Mouse (Mus musculus) fat pad, adult 2 months (tissue): Measurements from ENCODE around the gene Hsd17b12.

Experiments used
- DNase-seq: peaks from one replicate; pipeline ENCODE4 v3.0.0-alpha.2; 2011; ENCODE audit warnings: low read depth, low spot score; ENCODE audit errors: extremely low read depth

Gene Hsd17b12

DNA sequence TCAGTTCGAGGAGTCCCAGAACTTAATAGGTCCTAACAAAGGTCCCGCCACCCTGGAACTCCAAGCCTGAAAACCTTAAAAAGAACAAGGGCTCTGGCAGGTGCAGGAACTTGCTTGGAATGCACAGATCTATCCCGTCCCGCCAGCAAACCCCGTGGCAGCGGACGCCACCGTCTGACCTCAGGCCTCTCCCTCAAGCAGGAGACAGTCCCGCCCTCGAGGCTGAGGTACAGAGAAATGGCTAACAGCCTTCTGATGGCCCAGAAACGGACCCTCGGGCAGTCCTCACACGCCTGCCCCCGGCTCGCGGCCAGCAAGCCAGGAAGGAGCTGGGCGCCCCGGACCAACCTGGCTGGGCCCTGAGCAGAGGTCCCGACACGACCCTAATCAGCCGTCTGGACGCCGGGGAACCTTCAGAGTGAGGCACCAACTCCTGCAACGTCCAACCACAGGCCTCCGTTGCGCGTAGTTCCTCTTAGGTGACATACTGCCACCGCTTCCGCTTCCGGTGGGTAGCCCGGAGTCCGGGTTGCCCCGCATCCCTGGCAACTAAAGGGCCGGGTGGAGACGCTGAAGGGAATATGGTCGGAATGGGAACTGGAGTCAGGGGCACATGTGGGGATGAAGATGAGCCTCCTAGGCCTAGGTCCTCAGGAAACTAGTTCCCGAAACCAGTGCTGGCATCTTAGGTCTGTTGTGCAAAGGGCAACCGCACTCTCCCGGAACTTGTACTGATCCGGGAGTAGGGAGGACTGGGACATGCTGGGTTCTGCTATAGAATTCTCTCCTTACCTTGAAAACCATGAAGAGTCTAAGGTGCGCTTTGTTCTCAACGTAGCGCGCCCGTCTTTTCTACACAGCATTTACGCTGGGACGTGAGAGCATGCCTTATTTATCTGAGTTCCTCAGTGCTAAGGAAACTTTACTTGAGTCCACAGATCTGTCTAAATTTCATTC is 147.2 kb downstream of the Hsd17b12 start, which contains the start of gene Alkbh3:
TSS of gene Alkbh3 (minus strand) at position 473 of the 957 bp plus-strand sequence.
- peak; percentile 39 for DNase-seq

GRCm38 (mm10) chr2:94002331-94002730 is 155.4 kb downstream of the Hsd17b12 start:
- DNase-seq: no peak

DNA sequence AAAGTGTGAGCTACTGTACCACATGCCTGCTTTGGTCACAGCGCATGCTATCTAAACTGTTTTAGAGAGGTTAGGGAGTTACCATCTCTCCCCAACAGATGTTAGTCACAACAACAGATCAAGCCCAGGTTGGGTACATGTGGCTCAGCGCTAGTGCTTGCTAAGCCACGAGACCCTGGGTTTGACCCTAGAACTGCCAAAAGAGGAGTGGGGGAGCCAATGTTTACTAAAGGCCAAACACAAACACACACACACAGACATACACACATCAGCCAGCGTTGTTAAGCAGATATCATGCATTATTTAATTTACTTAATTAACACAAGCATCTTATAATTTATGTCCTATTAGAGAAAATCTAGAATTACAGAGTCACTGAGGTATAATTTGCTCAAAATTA is 155.8 kb downstream of the Hsd17b12 start:
- DNase-seq: no peak

GRCm38 (mm10) chr2:94001411-94001810 is 156.4 kb downstream of the Hsd17b12 start:
- DNase-seq: no peak

DNA sequence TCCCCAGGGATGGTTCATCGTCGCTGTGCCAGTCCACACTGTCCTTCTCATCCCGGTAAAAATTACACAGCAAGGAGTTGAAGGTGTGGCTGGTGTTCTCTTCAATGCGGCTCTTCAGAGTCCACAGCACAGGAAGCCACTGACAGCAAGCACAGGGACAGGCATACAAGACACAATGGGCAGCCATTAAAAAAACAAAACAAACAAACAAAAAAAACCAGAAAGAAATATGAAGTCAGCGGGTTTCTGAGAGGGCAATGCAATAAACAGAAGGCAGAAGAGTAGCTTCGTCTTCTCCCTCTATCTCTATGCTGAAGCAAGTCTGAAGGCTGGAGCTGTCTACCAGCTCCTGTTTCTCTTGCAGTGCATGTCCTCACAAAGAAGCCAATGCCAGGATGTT is 161.5 kb downstream of the Hsd17b12 start, which contains the start of gene Gm27027:
TSS of gene Gm27027 (minus strand) at position 101 of the 400 bp plus-strand sequence.
- DNase-seq: no peak

DNA sequence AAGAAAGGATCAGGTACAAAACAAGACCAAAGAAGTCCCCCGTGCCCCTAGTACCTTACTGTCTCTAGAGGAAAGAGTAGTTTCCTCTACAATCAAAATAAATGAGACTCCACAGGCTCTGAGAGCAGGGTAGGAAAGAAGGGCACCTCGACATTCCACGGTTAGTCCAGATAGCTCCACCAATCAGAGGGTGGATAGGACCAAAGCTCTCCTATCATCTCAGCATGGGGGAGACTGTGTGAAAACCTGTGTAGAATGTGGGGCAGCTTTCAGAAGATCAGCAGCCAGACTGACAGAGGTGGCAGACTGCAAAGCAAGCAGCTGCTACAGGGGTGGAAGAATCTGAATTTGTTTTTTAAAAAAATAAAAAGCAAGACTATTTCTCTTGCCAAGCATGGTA is 165.0 kb downstream of the Hsd17b12 start:
- DNase-seq: no peak

DNA sequence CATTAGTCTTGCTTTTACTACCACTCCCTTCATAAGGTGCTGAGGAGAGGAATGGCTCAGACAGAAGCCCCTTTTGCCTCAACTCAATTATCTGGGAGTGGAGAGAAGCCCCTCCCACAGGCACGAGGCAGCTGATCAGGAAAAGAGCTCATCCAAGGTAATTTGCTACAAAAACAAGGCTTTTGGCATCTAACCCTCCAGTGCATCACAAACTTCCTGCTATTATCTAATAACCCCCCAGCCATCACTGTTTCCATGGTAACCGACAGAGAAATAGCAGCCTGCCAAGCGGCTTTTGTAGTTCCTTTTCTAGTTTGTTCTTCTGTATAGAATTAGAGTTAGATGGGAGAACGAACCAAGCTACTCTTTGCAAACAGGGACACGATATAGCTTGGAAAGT is 165.5 kb downstream of the Hsd17b12 start:
- DNase-seq: no peak

DNA sequence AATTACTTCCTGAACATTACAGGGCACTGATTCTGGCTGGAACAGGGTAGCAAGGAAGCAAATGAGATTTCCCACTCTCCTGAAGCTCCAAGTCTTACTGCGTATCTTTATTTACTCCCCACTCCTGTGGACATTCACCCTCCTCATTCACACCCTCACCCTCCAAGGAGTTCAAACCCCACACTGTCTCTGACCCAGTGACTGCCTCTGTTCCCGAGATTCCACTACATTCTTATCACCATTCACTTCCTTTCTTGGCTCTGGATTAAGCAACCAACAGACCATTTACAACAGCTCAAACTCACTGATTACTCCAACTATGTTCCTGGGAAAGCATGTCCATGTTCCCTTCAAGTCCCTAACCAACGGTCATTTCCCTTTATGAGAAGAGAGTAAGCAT is 166.4 kb downstream of the Hsd17b12 start:
- DNase-seq: no peak

DNA sequence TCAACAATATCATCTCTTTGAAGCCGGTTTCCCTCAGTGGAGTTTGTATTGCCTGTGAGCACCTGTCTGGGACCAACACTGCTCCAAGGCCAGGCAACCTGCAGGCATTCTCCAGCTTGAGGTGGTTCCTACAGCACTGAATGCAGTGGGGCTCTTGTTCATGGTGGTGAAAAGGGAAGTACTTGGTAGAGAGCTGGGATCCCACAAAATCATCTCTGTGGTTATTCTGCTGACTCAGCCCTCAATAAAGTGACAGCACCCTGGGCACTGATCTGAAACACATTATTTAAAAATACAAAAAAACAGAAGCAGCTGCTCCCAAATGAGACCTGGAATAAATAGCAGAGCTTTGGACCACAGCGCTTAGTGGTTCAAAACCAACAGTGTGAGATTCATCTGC is 169.3 kb downstream of the Hsd17b12 start:
- no peak for DNase-seq
